Mouse (Mus musculus): ENCODE results near the gene Khdc1a.
"Not testable (repeated sequence)": the region's sequence is repeated elsewhere in the genome, so short reads cannot be mapped to it uniquely, and the experiment has no call there.

- TF ChIP-seq POLR2A (IDR thresholded peaks at IDR 0.05; ENCODE audit: low read depth, low read length); CTCF (IDR thresholded peaks at IDR 0.05; ENCODE audit: extremely low read depth, insufficient read depth, insufficient read length, insufficient replicate concordance): not testable (repeated sequence)
Measured at GRCm38 (mm10) chr1:21320271-21320670, 29.2 kb upstream of the Khdc1a start.

Data from spleen, adult 2 months (tissue).